Mouse (Mus musculus): Measurements from ENCODE around the gene Chd5.

The Chd5 gene

GRCm38 (mm10) chr4:152353886-152354637 is 15.6 kb downstream of the Chd5 start:
- DNase-seq (ENCODE audit: inconsistent ontology term), result no peak

GRCm38 (mm10) chr4:152355672-152356071 is 17.2 kb downstream of the Chd5 start:
- DNase-seq (ENCODE audit: inconsistent ontology term), result no peak

- DNase-seq (ENCODE audit: inconsistent ontology term), result no peak
Observed at GRCm38 (mm10) chr4:152359700-152360099, 21.2 kb downstream of the Chd5 start.

GRCm38 (mm10) chr4:152360855-152361254 is 22.4 kb downstream of the Chd5 start:
- peak; percentile 49 for DNase-seq (ENCODE audit: inconsistent ontology term)

- no peak for DNase-seq (ENCODE audit: inconsistent ontology term)
Observed at GRCm38 (mm10) chr4:152362180-152362579, 23.7 kb downstream of the Chd5 start.

- DNase-seq (ENCODE audit: inconsistent ontology term), result no peak
Observed at GRCm38 (mm10) chr4:152365228-152365627, 26.8 kb downstream of the Chd5 start.

GRCm38 (mm10) chr4:152382528-152383252 is 44.2 kb downstream of the Chd5 start:
- DNase-seq (ENCODE audit: inconsistent ontology term), result no peak

- no peak for DNase-seq (ENCODE audit: inconsistent ontology term)
Observed at GRCm38 (mm10) chr4:152385644-152386043, 47.2 kb downstream of the Chd5 start.

GRCm38 (mm10) chr4:152392192-152392591 is 53.7 kb downstream of the Chd5 start:
- peak; percentile 26 for DNase-seq (ENCODE audit: inconsistent ontology term)

- no peak for DNase-seq (ENCODE audit: inconsistent ontology term)
Observed at GRCm38 (mm10) chr4:152392627-152393026, 54.2 kb downstream of the Chd5 start.

- DNase-seq (ENCODE audit: inconsistent ontology term), result no peak
Observed at GRCm38 (mm10) chr4:152398926-152399325, 60.5 kb downstream of the Chd5 start.

GRCm38 (mm10) chr4:152405143-152405542 is 66.7 kb downstream of the Chd5 start:
- no peak for DNase-seq (ENCODE audit: inconsistent ontology term)

GRCm38 (mm10) chr4:152405671-152406201 is 67.3 kb downstream of the Chd5 start:
- peak; percentile 58 for DNase-seq (ENCODE audit: inconsistent ontology term)

- DNase-seq (ENCODE audit: inconsistent ontology term), result peak; percentile 83
Observed at GRCm38 (mm10) chr4:152406531-152406930, 68.1 kb downstream of the Chd5 start.

GRCm38 (mm10) chr4:152410961-152411360 is 72.5 kb downstream of the Chd5 start:
- peak; percentile 13 for DNase-seq (ENCODE audit: inconsistent ontology term)

GRCm38 (mm10) chr4:152412524-152413080 is 74.2 kb downstream of the Chd5 start:
- peak; percentile 28 for DNase-seq (ENCODE audit: inconsistent ontology term)

- peak; percentile 7 for DNase-seq (ENCODE audit: inconsistent ontology term)
Observed at GRCm38 (mm10) chr4:152418229-152419060, 80.0 kb downstream of the Chd5 start.

- DNase-seq (ENCODE audit: inconsistent ontology term), result no peak
Observed at GRCm38 (mm10) chr4:152423576-152423975, 85.1 kb downstream of the Chd5 start.

GRCm38 (mm10) chr4:152424341-152424740 is 85.9 kb downstream of the Chd5 start:
- peak; percentile 32 for DNase-seq (ENCODE audit: inconsistent ontology term)

- DNase-seq (ENCODE audit: inconsistent ontology term), result peak; percentile 19
Observed at GRCm38 (mm10) chr4:152424922-152425321, 86.5 kb downstream of the Chd5 start.

- DNase-seq (ENCODE audit: inconsistent ontology term), result no peak
Observed at GRCm38 (mm10) chr4:152428259-152428658, 89.8 kb downstream of the Chd5 start.

GRCm38 (mm10) chr4:152432308-152432707 is 93.9 kb downstream of the Chd5 start:
- peak; percentile 63 for DNase-seq (ENCODE audit: inconsistent ontology term)

Measured in Muller cell, postnatal 12 days (primary cell).